Mouse (Mus musculus) urinary bladder, postnatal 25 days (tissue): ENCODE results near the gene Klhl11.

ENCODE experiments used
- DNase-seq: peaks from one replicate; pipeline ENCODE4 v3.0.0; 2022; ENCODE audit warnings: low spot score

The Klhl11 gene

GRCm38 (mm10) chr11:100465833-100466232 lies 6.7 kb downstream of the Klhl11 start:
- no peak for DNase-seq

GRCm38 (mm10) chr11:100465229-100465792 lies 7.2 kb downstream of the Klhl11 start:
- no peak for DNase-seq

GRCm38 (mm10) chr11:100462699-100463098 lies 9.8 kb downstream of the Klhl11 start:
- no peak for DNase-seq

GRCm38 (mm10) chr11:100457711-100458110 lies 14.8 kb downstream of the Klhl11 start:
- no peak for DNase-seq

- no peak for DNase-seq
Observed at GRCm38 (mm10) chr11:100457247-100457646, 15.3 kb downstream of the Klhl11 start.

GRCm38 (mm10) chr11:100442625-100443024 lies 29.9 kb downstream of the Klhl11 start:
- DNase-seq = no peak

GRCm38 (mm10) chr11:100441797-100442196 lies 30.7 kb downstream of the Klhl11 start, which contains the start of the genes Nt5c3b and Klhl10:
Nt5c3b (minus strand) TSS chr11:100441808.
Klhl10 (plus strand) TSS chr11:100441917.
- DNase-seq = no peak

GRCm38 (mm10) chr11:100440691-100441522 lies 31.6 kb downstream of the Klhl11 start:
- DNase-seq = peak; percentile 84

GRCm38 (mm10) chr11:100437901-100438300 lies 34.6 kb downstream of the Klhl11 start:
- no peak for DNase-seq

- DNase-seq = no peak
Observed at GRCm38 (mm10) chr11:100435678-100436246, 36.8 kb downstream of the Klhl11 start.

GRCm38 (mm10) chr11:100432002-100432401 lies 40.5 kb downstream of the Klhl11 start:
- no peak for DNase-seq

- no peak for DNase-seq
Observed at GRCm38 (mm10) chr11:100430052-100430451, 42.5 kb downstream of the Klhl11 start.

- no peak for DNase-seq
Observed at GRCm38 (mm10) chr11:100428612-100429199, 43.8 kb downstream of the Klhl11 start.

- no peak for DNase-seq
Observed at GRCm38 (mm10) chr11:100426820-100427219, 45.7 kb downstream of the Klhl11 start.

- peak; percentile 74 for DNase-seq
Observed at GRCm38 (mm10) chr11:100425851-100426250, 46.7 kb downstream of the Klhl11 start.

- DNase-seq = no peak
Observed at GRCm38 (mm10) chr11:100423836-100424235, 48.7 kb downstream of the Klhl11 start.

- no peak for DNase-seq
Observed at GRCm38 (mm10) chr11:100421537-100421936, 51.0 kb downstream of the Klhl11 start.

GRCm38 (mm10) chr11:100414914-100415822 lies 57.4 kb downstream of the Klhl11 start, which contains the start of gene Fkbp10:
Fkbp10 (plus strand) TSS chr11:100415697.
- peak; percentile 59 for DNase-seq

GRCm38 (mm10) chr11:100414021-100414913 lies 58.3 kb downstream of the Klhl11 start, which contains the start of gene P3h4:
P3h4 (minus strand) TSS chr11:100414836.
- peak; percentile 75 for DNase-seq

GRCm38 (mm10) chr11:100413541-100413940 lies 59.0 kb downstream of the Klhl11 start:
- DNase-seq = no peak
